Mouse (Mus musculus) C2C12 (cell line): ENCODE results near the gene Tmem119. TPM values are rescaled to one million over a fixed set of nuclear protein-coding genes. Genes with fewer than 3 reads are reported as not detected.
A peak's percentile ranks its signal among the peaks of the same experiment; 100 is the strongest.

Experiments used
- H3K27me3 ChIP-seq: one replicate; pipeline ENCODE4 v1.6.1; 2011; ENCODE audit not compliant: control insufficient read depth, insufficient read depth, insufficient read length
- H3K36me3 ChIP-seq: one replicate; pipeline ENCODE4 v1.6.1; 2011; ENCODE audit not compliant: control insufficient read depth, insufficient read depth
- H3K4me3 ChIP-seq: one replicate; pipeline ENCODE4 v1.5.1; 2011; ENCODE audit warnings: mild to moderate bottlenecking, control low read depth; ENCODE audit not compliant: poor library complexity, insufficient read depth, severe bottlenecking
- H3K79me2 ChIP-seq: one replicate; pipeline ENCODE4 v1.6.1; 2011; ENCODE audit not compliant: control insufficient read depth, insufficient read depth
- H3K79me3 ChIP-seq: one replicate; pipeline ENCODE4 v1.6.1; 2011; ENCODE audit warnings: low read depth, control low read depth
- H3ac ChIP-seq: one replicate; pipeline ENCODE3; 2011; ENCODE audit warnings: low read depth; ENCODE audit not compliant: control insufficient read depth, insufficient read length
- CEBPB ChIP-seq: IDR thresholded peaks from one replicate; pipeline ENCODE4 v1.6.1; 2011; ENCODE audit warnings: low read depth, mild to moderate bottlenecking, control low read depth, moderate library complexity
- CTCF ChIP-seq: IDR thresholded peaks from one replicate; pipeline ENCODE4 v1.5.1; 2011; ENCODE audit not compliant: control insufficient read depth, insufficient read depth, insufficient read length
- FOSL1 ChIP-seq: IDR thresholded peaks from one replicate; pipeline ENCODE4 v1.8.0; 2011; ENCODE audit warnings: mild to moderate bottlenecking, low read length; ENCODE audit not compliant: poor library complexity, insufficient read depth, severe bottlenecking
- MAX ChIP-seq: IDR thresholded peaks from one replicate; pipeline ENCODE4 v1.6.1; 2011; ENCODE audit warnings: mild to moderate bottlenecking, control low read depth
- MYOD1 ChIP-seq: IDR thresholded peaks from one replicate; pipeline ENCODE4 v1.6.1; 2011; ENCODE audit warnings: low read depth; ENCODE audit not compliant: control insufficient read depth, insufficient read length
- MYOG ChIP-seq: IDR thresholded peaks from one replicate; pipeline ENCODE4 v1.6.1; 2011; ENCODE audit not compliant: control insufficient read depth, insufficient read length; ENCODE audit errors: extremely low read depth
- USF1 ChIP-seq: IDR thresholded peaks from one replicate; pipeline ENCODE4 v1.6.1; 2011; ENCODE audit warnings: low read depth, mild to moderate bottlenecking, control low read depth, moderate library complexity
- polyA plus RNA-seq: library from polyadenylated mRNA; unstranded; fragments of >200 nt; fragmentation: generic; extraction: Trizol; gene quantifications from one replicate; pipeline ENCODE4 v1.2.1, GENCODE M21; 2012; ENCODE audit warnings: missing spikeins

Tmem119 gene
- polyA plus RNA-seq, 1 experiment = 127 TPM

DNA sequence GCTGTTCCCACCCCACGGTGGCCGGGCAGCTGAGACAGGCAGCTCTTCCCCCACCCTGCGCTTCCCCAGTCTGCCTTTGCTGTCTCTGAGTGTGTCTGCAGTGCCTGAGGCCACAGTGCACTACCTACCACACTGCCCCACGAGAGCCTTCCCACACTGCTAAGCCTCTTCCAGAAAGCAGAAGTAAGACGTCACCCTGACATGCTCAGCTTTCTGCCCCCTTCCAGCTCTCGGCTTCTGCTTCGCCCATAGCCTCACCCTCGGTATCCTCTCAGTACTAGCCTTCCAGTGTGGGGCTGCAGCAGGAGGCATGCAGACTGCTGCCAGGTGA, 23.5 kb downstream of the Tmem119 start:
- Histone ChIP-seq H3K79me2 (peaks cover 8% of the 10 kb centered on the region), H3K27me3 (no peaks in the 10 kb centered on the region), H3K4me3 (no peak overlapping the region), H3K79me3 (peaks cover 1% of the 10 kb centered on the region), H3K36me3 (peaks cover 23% of the 10 kb centered on the region), H3ac (no peak overlapping the region)
- no peak for TF ChIP-seq CTCF
- TF ChIP-seq MYOD1 = no peak
- TF ChIP-seq USF1 = no peak
- no peak for TF ChIP-seq MYOG
- TF ChIP-seq FOSL1 = no peak
- TF ChIP-seq MAX = no peak
- TF ChIP-seq CEBPB = no peak

DNA sequence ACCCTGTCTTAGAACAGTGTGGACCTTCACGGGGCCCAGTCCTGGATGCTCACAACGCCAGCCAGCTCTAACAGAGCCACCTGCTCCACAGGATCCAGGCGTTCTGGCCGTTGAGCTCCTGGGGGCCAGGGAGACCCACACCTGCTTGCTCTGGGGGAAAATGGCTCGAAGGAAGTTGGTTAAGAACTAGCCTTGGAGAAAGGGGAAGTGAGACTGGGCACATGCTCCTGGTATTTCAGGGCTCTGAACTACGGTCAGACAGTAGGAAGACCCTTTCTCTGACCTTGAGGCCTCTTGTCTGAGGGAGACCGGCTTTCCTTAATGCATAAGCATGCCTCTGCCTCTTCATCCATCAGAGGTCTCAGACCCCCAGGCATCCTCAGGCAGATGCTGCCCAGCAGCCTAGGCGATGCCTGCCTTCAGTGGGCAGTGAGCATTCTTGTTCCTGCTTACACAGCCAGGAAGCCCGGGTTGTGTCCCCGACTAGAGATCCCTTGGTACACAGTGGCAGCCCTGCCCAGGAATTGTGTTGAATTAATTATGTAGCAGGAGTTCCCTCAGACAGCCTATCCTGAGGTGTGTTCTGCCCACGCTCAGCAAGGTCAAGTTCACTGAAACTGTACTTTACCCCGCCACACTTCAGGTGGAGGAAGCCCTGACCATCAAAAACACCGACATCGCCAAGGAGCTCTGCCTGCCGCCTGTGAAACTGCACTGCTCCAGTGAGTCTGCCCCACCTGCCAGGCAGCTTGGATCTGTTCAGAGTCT, 24.0 kb downstream of the Tmem119 start:
- H3K79me2 ChIP-seq = peaks cover 13% of the 10 kb centered on the region
- H3K4me3 ChIP-seq = no peak overlapping the region
- H3ac ChIP-seq = no peak overlapping the region
- TF ChIP-seq MYOD1 = no peak
- no peak for TF ChIP-seq MAX
- TF ChIP-seq CTCF = no peak
- TF ChIP-seq FOSL1 = no peak
- peaks cover 1% of the 10 kb centered on the region for H3K79me3 ChIP-seq
- peaks cover 23% of the 10 kb centered on the region for H3K36me3 ChIP-seq
- H3K27me3 ChIP-seq = no peaks in the 10 kb centered on the region

DNA sequence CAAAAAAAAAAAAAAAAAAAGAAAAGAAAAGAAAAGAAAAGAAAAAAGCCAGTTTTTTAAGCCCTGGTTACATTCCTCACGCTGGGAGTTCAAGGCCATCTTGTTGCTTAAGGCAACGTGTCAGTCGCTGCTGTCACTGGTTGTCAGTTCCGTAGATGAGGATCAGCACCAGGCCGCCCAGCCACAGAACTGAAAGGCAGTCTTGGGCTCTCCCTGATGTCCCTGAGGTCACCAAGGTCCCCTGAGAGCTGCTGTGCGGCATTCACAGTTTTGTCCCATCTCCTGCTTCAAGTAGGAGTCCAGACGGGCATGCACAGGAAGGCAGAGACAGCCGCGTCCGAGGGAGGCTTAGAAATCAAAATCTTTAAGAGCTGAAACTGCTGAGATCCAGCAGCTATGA, 24.7 kb downstream of the Tmem119 start:
- no peaks in the 10 kb centered on the region for H3K27me3 ChIP-seq
- peaks cover 7% of the 10 kb centered on the region for H3K79me3 ChIP-seq
- TF ChIP-seq USF1 (no peak), MYOG (no peak), CEBPB (no peak), MYOD1 (no peak), MAX (no peak), FOSL1 (no peak), CTCF (no peak)
- H3K4me3 ChIP-seq = no peak overlapping the region
- H3K36me3 ChIP-seq = peaks cover 23% of the 10 kb centered on the region
- H3K79me2 ChIP-seq = peaks cover 20% of the 10 kb centered on the region
- H3ac ChIP-seq = no peak overlapping the region

DNA sequence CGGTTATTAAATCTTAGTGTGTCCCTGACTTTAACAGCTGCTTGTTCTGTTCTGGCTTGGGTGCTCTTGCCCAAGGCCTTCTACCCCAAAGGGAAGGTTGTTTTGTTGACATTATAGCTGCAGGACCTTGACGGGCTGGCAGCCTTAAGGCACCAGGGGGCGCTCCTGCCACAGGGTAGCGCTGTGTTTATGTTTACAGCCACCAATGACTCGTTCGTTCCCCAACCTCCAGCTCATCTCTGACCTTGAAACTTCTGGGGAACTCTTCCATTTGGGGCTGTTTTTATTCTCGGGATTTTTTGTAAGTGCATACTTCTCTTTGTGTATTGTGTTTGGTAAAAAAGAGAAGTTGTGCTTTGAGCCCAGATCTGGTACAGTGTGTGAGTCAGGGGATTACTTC, 26.7 kb downstream of the Tmem119 start:
- TF ChIP-seq MAX (peak; percentile 34), FOSL1 (no peak), CTCF (peak; percentile 93), MYOG (no peak), CEBPB (no peak), USF1 (no peak), MYOD1 (no peak)
- Histone ChIP-seq H3K79me2 (peaks cover 40% of the 10 kb centered on the region), H3ac (no peak overlapping the region), H3K4me3 (peak overlapping the region; percentile 96), H3K79me3 (peaks cover 26% of the 10 kb centered on the region), H3K36me3 (peaks cover 29% of the 10 kb centered on the region), H3K27me3 (no peaks in the 10 kb centered on the region)

DNA sequence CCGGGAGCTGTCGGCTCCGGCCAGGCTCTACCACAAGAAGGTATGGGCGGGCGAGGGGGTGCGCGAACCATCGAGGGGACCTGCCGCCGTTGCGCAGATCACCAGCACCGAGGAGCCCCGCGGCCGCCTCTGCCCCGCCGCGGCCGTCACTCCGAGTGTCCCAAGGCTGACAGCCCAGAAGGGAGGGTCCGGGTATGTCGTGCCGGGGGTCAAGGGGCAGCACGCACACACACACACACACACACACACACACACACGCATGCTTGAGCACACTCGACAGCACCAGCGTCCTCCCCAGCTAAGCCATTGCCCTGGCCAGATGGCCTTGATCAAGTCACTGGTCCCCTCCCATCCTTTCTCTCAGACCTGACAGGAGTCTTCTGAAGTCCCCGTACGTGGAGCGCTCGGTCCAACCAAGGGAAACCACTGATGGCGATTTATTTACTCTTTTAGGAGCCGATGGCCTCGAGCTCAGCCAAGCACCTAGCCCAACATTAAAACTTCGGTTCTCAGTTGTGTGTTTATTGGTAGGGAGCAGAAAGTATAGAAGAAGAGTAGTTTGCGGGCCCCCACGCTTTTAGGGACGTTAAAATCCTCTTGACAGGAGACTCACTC, 27.3 kb downstream of the Tmem119 start:
- H3K4me3 ChIP-seq = peak overlapping the region; percentile 96
- H3K79me2 ChIP-seq = peaks cover 46% of the 10 kb centered on the region
- peaks cover 34% of the 10 kb centered on the region for H3K36me3 ChIP-seq
- H3ac ChIP-seq = peak overlapping the region; percentile 72
- TF ChIP-seq MYOG = no peak
- TF ChIP-seq CTCF = no peak
- TF ChIP-seq CEBPB = no peak
- no peak for TF ChIP-seq MYOD1
- TF ChIP-seq MAX = no peak
- no peak for TF ChIP-seq FOSL1
- no peak for TF ChIP-seq USF1
- H3K79me3 ChIP-seq = peaks cover 32% of the 10 kb centered on the region
- H3K27me3 ChIP-seq = no peaks in the 10 kb centered on the region
